Mouse (Mus musculus) testis, adult 10 weeks (tissue): ENCODE measurements around the gene Eif2s2. TPM values are rescaled to one million over a fixed set of nuclear protein-coding genes. Genes with fewer than 3 reads are reported as not detected.

ENCODE experiments used
- polyA plus RNA-seq: library from polyadenylated mRNA; stranded (reverse); fragments of 350-450 nt; fragmentation: Illumina TruSeq; extraction: RNeasy Lipid Tissue Mini Kit (QIAGEN cat#74804); gene quantifications from one replicate; pipeline ENCODE4 v1.2.3, GENCODE M21; 2014; ENCODE audit warnings: low read depth, low replicate concordance

Gene Eif2s2
- polyA plus RNA-seq = 351 TPM

GRCm38 (mm10) chr2:154892201-154893044 is at the start of gene Eif2s2:
Gene Eif2s2 (minus strand): TSS chr2:154892935.

Other genes starting within 250 kb of the Eif2s2 start
- 60.7 TPM for gene Chmp4b, start 241.2 kb downstream of the Eif2s2 start, polyA plus RNA-seq
- gene Gm14214, start 122.9 kb downstream of the Eif2s2 start, polyA plus RNA-seq = not detected
- gene Raly, start 101.8 kb downstream of the Eif2s2 start, polyA plus RNA-seq = 42.9 TPM
- not detected for gene a, start 101.5 kb downstream of the Eif2s2 start, polyA plus RNA-seq
- 59.4 TPM for gene Gm14226, start 125.3 kb upstream of the Eif2s2 start, polyA plus RNA-seq
- gene Ahcy, start 181.6 kb upstream of the Eif2s2 start, polyA plus RNA-seq = 8.5 TPM
- 61.0 TPM for gene Itch, start 240.6 kb upstream of the Eif2s2 start, polyA plus RNA-seq